Mouse (Mus musculus): Measurements from ENCODE around the gene Gtsf1. TPM values are rescaled to one million over a fixed set of nuclear protein-coding genes. Genes with fewer than 3 reads are reported as not detected.

Gene Gtsf1
- polyA plus RNA-seq, 1 experiment from 2014 or later, result not detected

DNA sequence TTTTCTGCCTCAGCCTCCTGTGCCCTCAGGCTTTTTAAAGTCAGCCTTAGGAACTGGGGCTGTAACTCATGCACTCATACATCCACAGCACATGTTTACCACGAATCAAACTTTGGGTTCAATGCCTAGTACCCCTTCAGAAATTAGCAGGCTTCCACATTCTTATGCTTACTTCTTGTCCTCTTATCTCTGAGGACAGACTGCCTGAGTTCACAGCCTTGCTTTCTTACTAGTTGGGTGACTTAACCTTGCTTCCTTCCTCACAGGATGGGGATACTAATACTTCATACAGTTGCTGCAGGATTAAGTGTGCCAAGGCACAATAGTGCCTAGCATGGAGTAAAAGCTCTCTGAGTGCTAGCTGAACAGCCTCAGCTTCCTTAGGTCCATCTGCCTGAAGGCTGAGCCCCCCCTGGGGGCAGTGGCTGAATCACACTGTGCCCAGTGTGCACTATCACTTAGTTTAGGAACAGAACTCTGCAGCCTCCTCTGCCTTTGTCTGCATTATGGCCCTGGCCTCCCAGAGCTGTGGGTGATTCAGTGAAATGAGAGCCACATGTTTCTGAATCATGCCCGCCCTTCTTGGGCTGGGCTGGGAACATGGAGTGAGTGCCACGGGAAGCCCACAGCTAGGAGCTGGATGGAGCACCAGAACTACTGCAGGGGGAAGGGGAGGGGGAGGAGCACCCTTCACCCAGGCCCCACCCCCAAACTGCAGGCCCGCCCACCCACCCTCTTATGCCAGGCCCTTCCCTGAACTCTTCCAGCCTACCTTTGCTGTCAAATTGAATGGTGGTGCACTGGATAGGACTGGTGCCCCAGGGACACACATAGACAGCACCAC lies 71.8 kb downstream of the Gtsf1 start:
- TF ChIP-seq CTCF (IDR thresholded peaks at IDR 0.05), result no peak
- in situ Hi-C loops (cut with MboI; ENCODE audit: low pct_unique_long_range_greater_than_20kb), result no loop called here
- ATAC-seq (peak; percentile 93), DNase-seq (ENCODE audit: low read depth, low spot score) (peak; percentile 80)
- POLR2A ChIA-PET, result interaction anchor here (0.7 kb wide), 1 partner anchor 11 kb away, joined by 4 read pairs; no protein-coding TSS in a partner anchor
- CTCF ChIA-PET, result interaction anchor here (1.0 to 2.1 kb wide), 9 partner anchors 8 to 35 kb away, joined by 3 to 11 read pairs (median 4); partner anchors contain the start of gene Itga5
- H3K27me3 ChIP-seq, result no peaks in the 10 kb centered on the region

- ChIA-PET POLR2A (interaction anchor here (0.7 kb wide), 1 partner anchor 10 kb away, joined by 4 read pairs; no protein-coding TSS in a partner anchor), CTCF (interaction anchor here (1.0 to 2.1 kb wide), 8 partner anchors 8 to 31 kb away, joined by 3 to 11 read pairs (median 6); partner anchors contain the start of gene Itga5)
- no peak for ATAC-seq
- no peak for DNase-seq (ENCODE audit: low read depth, low spot score)
- TF ChIP-seq CTCF (IDR thresholded peaks at IDR 0.05), result no peak
- H3K27me3 ChIP-seq, result no peaks in the 10 kb centered on the region
- in situ Hi-C loops (cut with MboI; ENCODE audit: low pct_unique_long_range_greater_than_20kb), result no loop called here
Observed at GRCm38 (mm10) chr15:103357817-103358216, 72.5 kb downstream of the Gtsf1 start.

- in situ Hi-C loops (cut with MboI; ENCODE audit: low pct_unique_long_range_greater_than_20kb), result no loop called here
Observed at GRCm38 (mm10) chr15:103356130-103356529, 74.1 kb downstream of the Gtsf1 start.

DNA sequence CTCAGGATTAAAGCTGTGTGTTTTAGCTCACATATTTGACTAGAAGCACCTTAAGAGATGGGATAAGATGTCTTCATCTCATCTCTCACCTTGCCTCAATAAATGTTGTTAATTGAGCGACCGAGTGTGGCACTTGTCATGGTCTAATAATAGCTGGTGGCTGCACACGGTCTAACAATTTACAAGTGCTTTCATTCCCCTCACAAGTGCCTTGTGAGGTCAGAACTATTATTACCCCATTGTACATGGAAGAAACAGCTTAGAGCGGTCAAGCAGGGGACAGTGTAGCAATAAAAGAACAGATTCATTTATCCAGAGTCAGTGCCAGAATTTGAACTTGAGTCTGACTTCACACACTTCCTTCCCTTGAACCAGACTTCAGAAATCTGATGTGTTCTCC lies 74.8 kb downstream of the Gtsf1 start:
- ATAC-seq, result no peak
- no peaks in the 10 kb centered on the region for H3K27me3 ChIP-seq
- no peak for TF ChIP-seq CTCF (IDR thresholded peaks at IDR 0.05)
- in situ Hi-C loops (cut with MboI; ENCODE audit: low pct_unique_long_range_greater_than_20kb), result no loop called here
- no peak for DNase-seq (ENCODE audit: low read depth, low spot score)
- POLR2A ChIA-PET, result no interaction called here
- CTCF ChIA-PET, result interaction anchor here (1.2 to 1.4 kb wide), 2 partner anchors 22 to 33 kb away, joined by 3 to 6 read pairs; no protein-coding TSS in a partner anchor

More at GRCm38 (mm10) chr15:103356130-103356529, 74.1 kb downstream of the Gtsf1 start:
- H3K27me3 ChIP-seq, result no peaks in the 10 kb centered on the region
- TF ChIP-seq CTCF (IDR thresholded peaks at IDR 0.05), result no peak
- POLR2A ChIA-PET, result no interaction called here
- ATAC-seq (no peak), DNase-seq (ENCODE audit: low read depth, low spot score) (no peak)
- CTCF ChIA-PET, result interaction anchor here (0.6 to 1.4 kb wide), 5 partner anchors 9 to 32 kb away, joined by 3 to 6 read pairs (median 4); no protein-coding TSS in a partner anchor

GRCm38 (mm10) chr15:103354690-103355089 lies 75.6 kb downstream of the Gtsf1 start:
- CTCF ChIA-PET, result interaction anchor here (1.2 to 1.4 kb wide), 2 partner anchors 23 to 34 kb away, joined by 3 to 6 read pairs; no protein-coding TSS in a partner anchor
- DNase-seq (ENCODE audit: low read depth, low spot score), result no peak
- in situ Hi-C loops (cut with MboI; ENCODE audit: low pct_unique_long_range_greater_than_20kb), result loop anchor here (5.0 kb wide), 1 partner anchor 33 kb away; no protein-coding TSS in a partner anchor
- no peaks in the 10 kb centered on the region for H3K27me3 ChIP-seq
- no peak for TF ChIP-seq CTCF (IDR thresholded peaks at IDR 0.05)
- POLR2A ChIA-PET, result no interaction called here
- ATAC-seq, result no peak

- no peaks in the 10 kb centered on the region for H3K27me3 ChIP-seq
- ChIA-PET CTCF (interaction anchor here (1.0 to 1.3 kb wide), 6 partner anchors 8 to 35 kb away, joined by 3 to 4 read pairs (median 3); no protein-coding TSS in a partner anchor), POLR2A (no interaction called here)
- TF ChIP-seq CTCF (IDR thresholded peaks at IDR 0.05), result no peak
- DNase-seq (ENCODE audit: low read depth, low spot score) (no peak), ATAC-seq (no peak)
- in situ Hi-C loops (cut with MboI; ENCODE audit: low pct_unique_long_range_greater_than_20kb), result loop anchor here (5.0 kb wide), 1 partner anchor 34 kb away; no protein-coding TSS in a partner anchor
Observed at GRCm38 (mm10) chr15:103353511-103354256, 76.6 kb downstream of the Gtsf1 start.

- peak; percentile 96 for TF ChIP-seq CTCF (IDR thresholded peaks at IDR 0.05)
- no peak for DNase-seq (ENCODE audit: low read depth, low spot score)
Observed at GRCm38 (mm10) chr15:103352856-103353255, 77.4 kb downstream of the Gtsf1 start.

More at GRCm38 (mm10) chr15:103352856-103353255, 77.4 kb downstream of the Gtsf1 start:
- ChIA-PET CTCF (interaction anchor here (1.0 to 1.4 kb wide), 6 partner anchors 9 to 30 kb away, joined by 3 to 4 read pairs (median 3); no protein-coding TSS in a partner anchor), POLR2A (no interaction called here)
- no peaks in the 10 kb centered on the region for H3K27me3 ChIP-seq
- in situ Hi-C loops (cut with MboI; ENCODE audit: low pct_unique_long_range_greater_than_20kb), result loop anchor here (5.0 kb wide), 1 partner anchor 34 kb away; no protein-coding TSS in a partner anchor
- peak; percentile 58 for ATAC-seq

Other genes with a start within 250 kb of the Gtsf1 start
- gene Cbx5, start 190.7 kb downstream of the Gtsf1 start, polyA plus RNA-seq (2021), result 92.4 TPM
- 667 TPM for gene Hnrnpa1, start 190.0 kb downstream of the Gtsf1 start, polyA plus RNA-seq (2021)
- gene Nfe2, start 172.1 kb downstream of the Gtsf1 start, polyA plus RNA-seq (2021), result not detected
- 163 TPM for gene Copz1, start 157.8 kb downstream of the Gtsf1 start, polyA plus RNA-seq (2021)
- gene Gpr84, start 119.9 kb downstream of the Gtsf1 start, polyA plus RNA-seq (2021), result not detected
- gene Zfp385a, start 90.4 kb downstream of the Gtsf1 start, polyA plus RNA-seq (2021), result 22.9 TPM
- 48.6 TPM for gene Itga5, start 63.7 kb downstream of the Gtsf1 start, polyA plus RNA-seq (2021)
- 0.17 TPM for gene Gtsf2, start 18.0 kb upstream of the Gtsf1 start, polyA plus RNA-seq (2021)
- 0.19 TPM for gene Nckap1l, start 23.3 kb upstream of the Gtsf1 start, polyA plus RNA-seq (2021)
- gene Pde1b, start 72.6 kb upstream of the Gtsf1 start, polyA plus RNA-seq (2021), result 1.4 TPM
- 9.4 TPM for gene Ppp1r1a, start 107.5 kb upstream of the Gtsf1 start, polyA plus RNA-seq (2021)
- gene Glycam1, start 134.6 kb upstream of the Gtsf1 start, polyA plus RNA-seq (2021), result not detected